Mouse (Mus musculus): ENCODE data around the gene Ccdc47.
A peak's percentile ranks its signal among the peaks of the same experiment; 100 is the strongest.

Gene Ccdc47

GRCm38 (mm10) chr11:106160841-106161721 lies 55.1 kb downstream of the Ccdc47 start, which contains the start of the genes Gm10840 and Limd2:
TSS of gene Gm10840 (plus strand) at chr11:106160850.
TSS of gene Limd2 (minus strand) at chr11:106160860.
- no peak for DNase-seq (ENCODE audit: low spot score)

GRCm38 (mm10) chr11:106159921-106160840 lies 56.0 kb downstream of the Ccdc47 start:
- peak; percentile 82 for DNase-seq (ENCODE audit: low spot score)

- peak; percentile 48 for DNase-seq (ENCODE audit: low spot score)
Observed at GRCm38 (mm10) chr11:106159216-106159920, 56.8 kb downstream of the Ccdc47 start.

GRCm38 (mm10) chr11:106158930-106159215 lies 57.3 kb downstream of the Ccdc47 start:
- DNase-seq (ENCODE audit: low spot score), result no peak

GRCm38 (mm10) chr11:106158081-106158929 lies 57.8 kb downstream of the Ccdc47 start:
- no peak for DNase-seq (ENCODE audit: low spot score)

- DNase-seq (ENCODE audit: low spot score), result no peak
Observed at GRCm38 (mm10) chr11:106157154-106157553, 59.0 kb downstream of the Ccdc47 start.

GRCm38 (mm10) chr11:106156257-106156656 lies 59.9 kb downstream of the Ccdc47 start:
- no peak for DNase-seq (ENCODE audit: low spot score)

- no peak for DNase-seq (ENCODE audit: low spot score)
Observed at GRCm38 (mm10) chr11:106155761-106156160, 60.4 kb downstream of the Ccdc47 start.

- no peak for DNase-seq (ENCODE audit: low spot score)
Observed at GRCm38 (mm10) chr11:106154770-106155169, 61.4 kb downstream of the Ccdc47 start.

- DNase-seq (ENCODE audit: low spot score), result no peak
Observed at GRCm38 (mm10) chr11:106154091-106154490, 62.1 kb downstream of the Ccdc47 start.

GRCm38 (mm10) chr11:106152132-106152531 lies 64.0 kb downstream of the Ccdc47 start:
- no peak for DNase-seq (ENCODE audit: low spot score)

GRCm38 (mm10) chr11:106151219-106151618 lies 64.9 kb downstream of the Ccdc47 start:
- peak; percentile 43 for DNase-seq (ENCODE audit: low spot score)
